Mouse (Mus musculus): ENCODE measurements around the gene Olfr209.
"Not testable (repeated sequence)": the region's sequence is repeated elsewhere in the genome, so short reads cannot be mapped to it uniquely, and the experiment has no call there.

The Olfr209 gene

DNA sequence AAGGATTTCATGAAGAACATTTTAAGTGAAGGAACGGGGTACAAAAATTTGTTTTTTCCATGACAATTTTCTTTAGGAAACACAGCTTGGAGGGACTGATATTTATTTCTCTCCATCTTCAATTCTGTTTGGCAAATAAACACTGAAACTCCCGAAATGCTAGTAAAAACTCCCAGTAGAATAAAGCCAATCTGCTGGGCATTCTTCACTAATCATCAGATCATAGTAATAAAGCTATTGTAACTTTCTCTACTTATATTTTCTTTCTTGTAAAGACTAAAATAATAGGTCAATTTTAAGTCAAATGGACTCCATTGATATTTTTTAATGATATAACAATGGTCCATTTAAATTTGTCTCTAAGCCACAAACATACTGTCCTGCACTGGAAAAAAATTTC lies at the start of gene Olfr209:
Olfr209 (minus strand) TSS at position 101 of the 400 bp plus-strand sequence.
- in situ Hi-C loops (cut with MseI, MboI) = no loop called here

DNA sequence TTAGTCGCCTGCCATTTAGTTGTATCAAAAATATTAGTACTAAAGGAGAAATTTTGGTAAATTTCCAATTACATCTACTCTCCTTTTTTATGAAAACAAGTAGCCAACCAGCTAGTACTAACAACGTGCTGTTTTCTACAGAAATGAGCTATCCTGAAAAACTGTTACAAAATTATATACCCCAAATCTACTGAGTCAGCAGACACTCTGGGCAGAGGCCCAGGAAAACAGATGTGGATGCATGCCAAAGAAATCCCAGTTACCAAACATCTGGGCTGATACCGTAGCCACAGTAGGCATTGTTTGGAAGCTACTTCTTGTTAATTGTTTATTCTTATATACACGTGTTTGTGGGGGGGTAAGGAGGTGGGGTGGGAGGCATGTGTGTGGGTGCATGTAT lies 49.7 kb upstream of the Olfr209 start:
- in situ Hi-C loops (cut with MseI, MboI) = no loop called here

DNA sequence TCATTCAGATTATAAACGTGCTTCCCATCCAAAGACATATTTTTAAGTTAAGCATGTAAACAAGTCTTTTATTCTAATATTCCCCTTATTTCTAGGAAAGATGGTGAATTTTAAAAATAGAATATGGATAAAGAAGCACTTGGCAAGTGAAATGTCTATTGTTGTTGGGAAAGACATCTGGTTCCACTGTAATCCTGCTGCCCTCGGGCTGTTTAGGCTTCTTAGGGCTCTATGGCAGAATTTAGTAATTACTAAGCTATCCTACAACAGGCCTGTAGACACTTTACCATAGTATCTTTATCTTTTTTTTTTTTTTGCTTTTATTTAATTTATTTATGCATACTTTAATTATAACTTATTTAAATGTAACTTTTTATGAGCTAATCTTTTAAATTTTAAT lies 46.0 kb upstream of the Olfr209 start:
- in situ Hi-C loops (cut with MseI, MboI) = no loop called here

DNA sequence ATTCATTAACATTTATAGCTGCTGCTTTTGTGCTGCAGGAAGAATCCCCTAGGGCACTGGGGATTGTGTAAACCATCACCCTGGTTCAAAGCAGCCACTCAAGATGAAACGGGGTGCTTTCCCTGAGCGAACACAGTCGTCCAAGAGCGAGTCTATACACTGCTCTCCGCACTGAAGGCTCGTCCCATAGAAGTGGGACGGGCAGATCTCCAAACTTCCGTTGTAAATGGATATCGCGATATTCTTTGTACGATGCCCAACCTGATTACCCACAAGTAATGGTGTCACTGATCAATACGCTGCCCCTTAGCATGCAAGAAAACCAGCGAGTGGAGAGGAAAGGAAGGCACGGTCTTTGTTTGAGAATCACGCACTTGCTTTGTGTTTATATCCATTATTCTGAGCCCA lies 45.6 kb upstream of the Olfr209 start:
- in situ Hi-C loops (cut with MseI, MboI) = no loop called here

DNA sequence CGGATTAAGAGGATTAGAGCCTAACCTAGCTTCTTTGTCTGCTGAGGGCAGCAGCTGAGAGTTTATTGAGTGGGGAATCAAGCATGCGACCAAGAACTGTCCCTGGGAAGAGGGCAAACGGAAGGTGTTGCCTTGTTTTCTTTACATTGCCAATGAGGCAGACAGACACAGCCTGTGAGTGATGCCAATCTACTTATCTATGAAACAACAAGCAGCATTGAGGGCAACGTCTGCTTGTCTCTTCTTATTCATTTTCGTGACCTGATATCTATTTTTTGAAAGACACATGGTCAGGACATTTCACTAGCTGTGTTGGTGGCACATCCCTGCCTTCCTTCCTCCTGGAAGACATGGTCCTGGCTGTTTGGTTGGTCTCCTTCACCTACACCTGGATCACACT lies 43.2 kb upstream of the Olfr209 start, which contains the start of gene Gabrr3:
Gabrr3 (plus strand) TSS at position 301 of the 400 bp plus-strand sequence.
- in situ Hi-C loops (cut with MseI, MboI) = no loop called here

DNA sequence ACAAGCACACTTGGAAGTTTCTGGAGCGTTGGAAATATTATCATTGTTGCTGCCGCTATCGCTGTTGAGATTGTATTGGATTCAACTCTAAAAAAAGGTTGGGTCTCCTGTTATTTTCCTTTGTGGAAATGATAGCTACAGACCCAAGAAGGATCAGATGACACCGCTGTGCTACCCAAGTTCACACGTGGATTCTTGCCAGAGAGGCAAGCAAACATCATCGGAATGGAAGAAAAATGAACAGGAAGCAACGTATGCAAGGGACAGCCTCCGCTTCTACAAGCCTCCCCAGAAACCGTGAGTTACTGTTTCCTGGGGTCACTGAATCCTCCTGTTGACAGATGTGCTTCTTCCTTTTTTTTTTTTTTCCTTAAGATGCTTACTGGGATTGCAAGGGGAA lies 41.0 kb upstream of the Olfr209 start:
- in situ Hi-C loops (cut with MseI, MboI) = no loop called here

DNA sequence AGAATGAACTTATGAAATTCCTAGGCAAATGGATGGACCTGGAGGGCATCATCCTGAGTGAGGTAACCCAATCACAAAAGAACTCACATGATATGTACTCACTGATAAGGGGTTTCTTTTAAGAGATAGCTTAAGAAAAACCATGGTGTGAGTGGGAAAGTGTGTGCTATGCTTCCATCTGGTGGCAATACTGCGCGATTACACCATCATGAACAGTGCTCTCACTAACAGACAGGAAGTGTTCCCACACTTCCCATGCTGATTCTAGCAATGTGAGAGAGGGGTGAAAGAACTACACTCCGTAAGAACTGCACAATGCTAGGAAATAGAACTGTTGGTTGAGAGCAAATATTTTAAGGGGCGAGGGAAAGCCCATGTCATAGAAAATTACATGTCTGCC lies 39.9 kb upstream of the Olfr209 start:
- in situ Hi-C loops (cut with MseI, MboI) = no loop called here

DNA sequence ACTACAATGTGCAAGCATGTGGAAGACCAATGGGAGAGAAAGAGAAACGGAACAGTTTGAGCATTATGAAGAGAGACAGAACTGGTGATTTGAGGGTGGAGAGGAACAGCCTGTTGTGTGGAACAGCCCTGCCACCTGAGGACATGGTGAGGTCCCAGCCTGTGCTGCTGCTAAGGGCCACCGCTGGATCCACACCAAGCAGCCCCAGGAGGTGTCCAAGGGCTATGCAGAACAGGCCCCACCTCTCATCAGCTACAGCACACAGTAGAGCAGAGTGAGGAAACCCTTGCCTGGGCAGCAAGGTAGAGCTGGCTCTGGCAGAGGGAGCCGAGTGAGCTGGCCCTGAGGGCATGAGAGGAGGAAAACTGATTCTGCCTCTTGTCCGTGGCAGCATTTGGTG lies 38.2 kb upstream of the Olfr209 start:
- in situ Hi-C loops (cut with MseI, MboI) = no loop called here

DNA sequence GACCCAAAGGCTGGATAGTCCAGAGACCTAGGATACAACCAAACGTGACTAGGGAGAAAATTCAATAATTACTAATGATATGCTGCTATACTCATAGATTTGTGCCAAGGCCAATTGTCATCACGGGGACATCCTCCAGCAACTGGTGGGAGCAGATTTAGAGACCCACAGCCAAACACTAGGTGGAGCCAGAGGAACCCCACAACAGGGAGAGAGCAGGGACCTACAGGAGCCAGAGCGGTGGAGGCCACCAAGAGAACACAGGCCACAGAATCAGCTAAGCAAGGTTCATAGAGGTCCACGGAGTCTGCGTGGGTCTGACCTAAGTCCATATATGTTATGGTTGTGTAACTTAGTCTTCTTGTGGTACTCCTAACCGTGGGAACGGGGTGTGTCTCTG lies 37.3 kb upstream of the Olfr209 start:
- in situ Hi-C loops (cut with MseI, MboI) = no loop called here

DNA sequence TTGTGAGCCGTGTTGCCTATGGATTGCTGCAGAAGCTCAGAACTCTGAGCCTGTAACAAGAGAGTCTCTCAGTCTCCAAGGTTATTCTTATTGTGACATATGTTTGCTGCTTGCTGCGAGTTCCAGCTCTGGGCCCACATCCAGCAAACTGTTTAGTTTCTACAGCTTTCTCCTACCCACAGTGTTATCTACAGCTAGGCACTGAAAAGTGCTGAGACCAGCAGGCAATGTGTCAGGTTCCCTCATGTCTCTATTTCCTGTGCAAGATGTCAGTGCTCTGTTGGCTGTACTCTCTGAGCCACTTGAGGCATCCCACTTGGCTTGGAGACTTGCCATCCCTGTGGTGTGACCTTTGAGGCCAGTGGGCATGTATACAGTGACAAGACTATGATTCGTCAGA lies 29.5 kb upstream of the Olfr209 start:
- in situ Hi-C loops (cut with MseI, MboI) = no loop called here

DNA sequence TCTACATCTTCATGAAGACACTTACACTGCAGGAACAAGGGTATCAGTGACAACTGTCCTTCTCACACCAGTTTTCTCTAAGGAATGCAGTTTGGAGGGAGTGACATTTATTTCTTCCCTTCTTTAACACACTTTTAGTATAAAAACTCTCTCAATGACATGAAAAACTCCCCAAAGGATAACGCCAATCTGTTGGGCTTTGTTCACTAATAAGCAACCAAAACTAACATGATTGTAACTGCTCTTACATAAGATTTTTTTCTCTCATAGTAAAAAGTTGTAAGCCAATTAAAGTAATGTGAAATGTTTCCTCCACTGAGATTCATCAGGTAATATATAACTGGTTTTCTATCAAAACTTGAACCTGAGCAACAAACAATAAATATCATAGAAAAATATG lies 14.6 kb downstream of the Olfr209 start, which contains the start of gene Olfr206:
Olfr206 (minus strand) TSS at position 101 of the 400 bp plus-strand sequence.
- in situ Hi-C loops (cut with MseI, MboI) = no loop called here

DNA sequence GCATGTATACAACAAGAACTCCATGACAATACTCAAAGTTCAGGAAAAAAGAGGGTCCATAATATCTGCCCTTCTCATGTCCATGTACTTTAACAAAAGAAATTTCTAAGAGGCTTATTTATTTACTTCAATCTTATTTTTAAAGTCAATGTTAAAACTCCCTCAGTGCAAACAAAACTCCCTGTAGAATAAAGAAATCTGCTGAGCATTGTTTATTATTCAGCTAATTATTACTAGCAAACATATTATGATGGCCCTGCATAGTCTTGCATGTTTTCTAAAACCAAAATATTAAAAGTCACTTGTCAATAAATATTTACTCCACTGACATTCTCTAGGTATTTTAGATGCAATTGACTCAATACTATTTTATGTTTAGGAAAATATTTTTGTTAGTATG lies 32.8 kb downstream of the Olfr209 start, which contains the start of gene Olfr205:
Olfr205 (minus strand) TSS at position 101 of the 400 bp plus-strand sequence.
- in situ Hi-C loops (cut with MseI, MboI) = no loop called here

DNA sequence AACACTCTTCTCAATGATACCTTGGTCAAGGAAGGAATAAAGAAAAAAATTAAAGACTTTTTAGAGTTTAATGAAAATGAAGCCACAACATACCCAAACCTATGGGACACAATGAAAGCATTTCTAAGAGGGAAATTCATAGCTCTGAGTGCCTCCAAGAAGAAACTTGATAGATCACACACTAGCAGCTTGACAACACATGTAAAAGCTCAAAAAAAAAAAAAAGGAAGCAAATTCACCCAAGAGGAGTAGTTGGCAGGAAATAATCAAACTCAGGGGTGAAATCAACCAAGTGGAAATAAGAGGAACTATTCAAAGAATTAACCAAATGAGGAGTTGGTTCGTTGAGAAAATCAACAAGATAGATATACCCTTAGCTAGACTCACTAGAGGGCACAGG lies 40.5 kb downstream of the Olfr209 start:
- in situ Hi-C loops (cut with MseI, MboI) = not testable (repeated sequence)

DNA sequence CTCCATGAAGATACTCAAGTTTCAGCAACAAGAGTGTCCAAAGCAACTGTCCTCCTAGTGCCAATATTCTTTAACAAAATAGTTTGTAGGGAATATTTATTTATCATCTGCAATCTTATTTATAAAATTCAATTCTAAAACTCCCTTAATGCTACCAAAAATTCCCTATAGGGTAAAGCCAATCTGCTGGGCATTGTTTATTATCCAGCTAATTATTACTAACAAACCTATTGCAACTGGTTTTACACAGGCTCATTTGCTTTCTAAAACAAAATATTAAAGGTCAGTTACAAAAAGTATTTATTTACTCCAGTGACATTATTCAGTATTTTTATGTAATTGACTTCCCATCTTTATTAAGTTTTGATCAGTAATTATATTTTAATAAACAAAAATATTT lies 45.6 kb downstream of the Olfr209 start, which contains the start of gene Olfr204:
Olfr204 (minus strand) TSS at position 101 of the 400 bp plus-strand sequence.
- in situ Hi-C loops (cut with MseI, MboI) = no loop called here

Data from mouse trophoblast stem cell (cell line).